Mouse (Mus musculus): Measurements from ENCODE around the gene Csn1s2a. TPM values are rescaled to one million over a fixed set of nuclear protein-coding genes. Genes with fewer than 3 reads are reported as not detected.

Csn1s2a gene
- not detected for polyA plus RNA-seq (2014; fragmentation: Illumina TruSeq; extraction: RNeasy Lipid Tissue Mini Kit (QIAGEN cat#74804); ENCODE audit: low read depth, low replicate concordance)

GRCm38 (mm10) chr5:87774267-87774666 is at the start of gene Csn1s2a:
Gene Csn1s2a, plus strand, starts transcription at chr5:87774567.

GRCm38 (mm10) chr5:87807782-87808181 is 33.4 kb downstream of the Csn1s2a start, which contains the start of gene Csn1s2b:
Gene Csn1s2b, plus strand, starts transcription at chr5:87808082.

DNA sequence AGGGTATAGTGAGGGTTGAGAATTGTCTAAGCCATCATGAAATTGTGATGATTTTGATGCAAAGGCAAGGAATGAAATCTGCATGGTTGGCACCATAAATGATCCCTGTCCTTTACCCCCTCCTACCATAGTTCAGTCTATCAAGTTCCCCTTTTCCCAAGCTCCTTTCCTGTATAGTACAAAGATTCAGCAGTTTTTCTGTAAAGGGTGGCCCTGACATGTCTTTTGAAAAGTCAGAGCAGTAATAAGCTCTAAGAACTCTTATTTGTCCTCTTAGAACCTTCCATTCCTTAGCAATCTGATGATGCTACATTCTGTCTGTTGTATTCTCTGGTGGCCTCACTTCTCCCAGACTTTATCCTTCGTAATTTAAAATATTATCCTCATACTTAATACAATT is 51.0 kb downstream of the Csn1s2a start, which contains the start of gene Prr27:
TSS of gene Prr27 (plus strand) at position 301 of the 400 bp plus-strand sequence.

Other genes starting within 250 kb of the Csn1s2a start
- gene Sult1b1, start 236.4 kb upstream of the Csn1s2a start, polyA plus RNA-seq (2014; fragmentation: Illumina TruSeq; extraction: RNeasy Lipid Tissue Mini Kit (QIAGEN cat#74804); ENCODE audit: low read depth, low replicate concordance) = 30.2 TPM
- gene Sult1d1, start 205.5 kb upstream of the Csn1s2a start, polyA plus RNA-seq (2014; fragmentation: Illumina TruSeq; extraction: RNeasy Lipid Tissue Mini Kit (QIAGEN cat#74804); ENCODE audit: low read depth, low replicate concordance) = 3,352 TPM
- 0.36 TPM for gene Sult1e1, start 183.0 kb upstream of the Csn1s2a start, polyA plus RNA-seq (2014; fragmentation: Illumina TruSeq; extraction: RNeasy Lipid Tissue Mini Kit (QIAGEN cat#74804); ENCODE audit: low read depth, low replicate concordance)
- not detected for gene Csn1s1, start 108.4 kb upstream of the Csn1s2a start, polyA plus RNA-seq (2014; fragmentation: Illumina TruSeq; extraction: RNeasy Lipid Tissue Mini Kit (QIAGEN cat#74804); ENCODE audit: low read depth, low replicate concordance)
- not detected for gene Csn2, start 74.9 kb upstream of the Csn1s2a start, polyA plus RNA-seq (2014; fragmentation: Illumina TruSeq; extraction: RNeasy Lipid Tissue Mini Kit (QIAGEN cat#74804); ENCODE audit: low read depth, low replicate concordance)
- gene Csn1s2b, start 33.5 kb downstream of the Csn1s2a start, polyA plus RNA-seq (2014; fragmentation: Illumina TruSeq; extraction: RNeasy Lipid Tissue Mini Kit (QIAGEN cat#74804); ENCODE audit: low read depth, low replicate concordance) = not detected
- gene Prr27, start 51.1 kb downstream of the Csn1s2a start, polyA plus RNA-seq (2014; fragmentation: Illumina TruSeq; extraction: RNeasy Lipid Tissue Mini Kit (QIAGEN cat#74804); ENCODE audit: low read depth, low replicate concordance) = not detected
- not detected for gene Odam, start 110.5 kb downstream of the Csn1s2a start, polyA plus RNA-seq (2014; fragmentation: Illumina TruSeq; extraction: RNeasy Lipid Tissue Mini Kit (QIAGEN cat#74804); ENCODE audit: low read depth, low replicate concordance)
- not detected for gene Csn3, start 151.0 kb downstream of the Csn1s2a start, polyA plus RNA-seq (2014; fragmentation: Illumina TruSeq; extraction: RNeasy Lipid Tissue Mini Kit (QIAGEN cat#74804); ENCODE audit: low read depth, low replicate concordance)
- gene 2310003L06Rik, start 194.9 kb downstream of the Csn1s2a start, polyA plus RNA-seq (2014; fragmentation: Illumina TruSeq; extraction: RNeasy Lipid Tissue Mini Kit (QIAGEN cat#74804); ENCODE audit: low read depth, low replicate concordance) = not detected
- not detected for gene Gm28434, start 194.9 kb downstream of the Csn1s2a start, polyA plus RNA-seq (2014; fragmentation: Illumina TruSeq; extraction: RNeasy Lipid Tissue Mini Kit (QIAGEN cat#74804); ENCODE audit: low read depth, low replicate concordance)
- gene Cabs1, start 204.9 kb downstream of the Csn1s2a start, polyA plus RNA-seq (2014; fragmentation: Illumina TruSeq; extraction: RNeasy Lipid Tissue Mini Kit (QIAGEN cat#74804); ENCODE audit: low read depth, low replicate concordance) = 0.28 TPM
- gene Smr3a, start 228.0 kb downstream of the Csn1s2a start, polyA plus RNA-seq (2014; fragmentation: Illumina TruSeq; extraction: RNeasy Lipid Tissue Mini Kit (QIAGEN cat#74804); ENCODE audit: low read depth, low replicate concordance) = not detected